Mouse (Mus musculus): ENCODE results near the gene Nip7.

- TF ChIP-seq ZNF384 (IDR thresholded peaks at IDR 0.05; ENCODE audit: low read depth, low read length) (no peak), MAFK (IDR thresholded peaks at IDR 0.05; ENCODE audit: insufficient read depth, low read depth, low read length) (no peak), HCFC1 (IDR thresholded peaks at IDR 0.05; ENCODE audit: borderline replicate concordance, insufficient read depth, low read length) (no peak), ZC3H11A (IDR thresholded peaks at IDR 0.05; ENCODE audit: borderline replicate concordance, low read depth, low read length) (no peak), CHD2 (IDR thresholded peaks at IDR 0.05; ENCODE audit: low read depth, low read length) (no peak)
Observed at GRCm38 (mm10) chr8:107065511-107066496, 9.1 kb downstream of the Nip7 start, which contains the start of gene Tmed6.
